Mouse (Mus musculus) adrenal gland, adult (tissue): ENCODE data around the gene Mbd6.

Experiments
- DNase-seq, 2 experiments: peaks; one replicate each; pipeline ENCODE4 v3.0.0; 2022 to 2023; ENCODE audit warnings: low spot score in 1 of 2; ENCODE audit not compliant: inconsistent age in 2 of 2

The Mbd6 gene

DNA sequence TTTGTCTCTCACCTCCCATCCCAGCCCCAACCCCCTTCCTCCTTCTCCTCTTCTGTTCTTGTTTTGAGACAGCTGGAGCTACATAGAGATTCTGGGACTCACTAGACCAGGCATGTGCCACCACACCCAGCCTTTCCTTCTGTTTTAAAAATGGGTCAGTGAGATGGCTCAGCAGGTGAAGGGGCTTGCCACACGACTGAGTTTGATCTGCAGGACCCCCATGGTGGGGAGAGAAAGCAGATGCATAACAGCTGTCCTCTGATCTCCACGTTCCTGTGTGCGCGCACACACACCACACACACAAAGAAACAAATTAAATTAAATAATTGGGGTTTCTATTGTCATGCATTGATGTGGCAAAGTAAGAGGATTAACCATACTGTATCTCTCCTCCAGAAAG, 23.8 kb downstream of the Mbd6 start:
- peak in 1 of 2 experiments; percentile 25 for DNase-seq

DNA sequence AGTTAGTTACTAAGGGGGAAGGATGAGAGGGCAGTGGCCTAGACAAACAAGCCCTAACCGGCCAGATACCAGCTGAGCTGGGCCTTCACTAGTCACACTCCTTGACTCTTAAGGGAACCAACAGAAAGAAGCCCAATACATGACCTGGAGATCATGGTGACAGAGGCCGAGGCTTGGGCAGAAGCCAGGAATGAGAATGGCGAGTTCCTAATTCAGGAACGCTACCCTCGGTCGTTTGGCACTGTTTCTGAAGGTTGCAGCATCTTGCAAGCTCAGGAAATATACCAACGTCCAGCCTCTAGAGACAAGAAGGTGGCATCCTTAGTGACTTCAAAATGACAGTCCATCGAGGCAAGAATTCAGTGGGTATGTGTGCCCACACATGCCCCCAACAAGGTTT, 24.5 kb downstream of the Mbd6 start:
- DNase-seq = peak in 1 of 2 experiments; percentile 52

DNA sequence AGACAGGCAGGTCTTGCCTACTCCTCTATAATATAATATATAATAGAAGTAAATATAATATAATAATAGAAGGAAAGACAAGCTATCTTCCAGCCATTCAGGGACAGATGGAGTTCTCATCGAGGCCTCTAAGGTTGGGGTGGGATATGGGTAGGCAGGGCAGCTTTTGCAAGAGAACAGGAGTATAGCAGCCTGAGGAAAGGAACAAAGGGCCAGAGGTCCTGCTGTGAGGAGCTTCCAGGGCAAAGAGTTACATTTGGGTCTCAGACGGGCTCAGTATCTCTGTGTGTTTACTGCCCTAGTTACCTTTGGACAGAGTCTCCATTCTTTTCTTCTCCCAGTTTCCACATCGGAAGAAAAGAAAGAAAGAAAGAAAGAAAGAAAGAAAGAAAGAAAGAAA, 25.2 kb downstream of the Mbd6 start:
- no peak for DNase-seq

DNA sequence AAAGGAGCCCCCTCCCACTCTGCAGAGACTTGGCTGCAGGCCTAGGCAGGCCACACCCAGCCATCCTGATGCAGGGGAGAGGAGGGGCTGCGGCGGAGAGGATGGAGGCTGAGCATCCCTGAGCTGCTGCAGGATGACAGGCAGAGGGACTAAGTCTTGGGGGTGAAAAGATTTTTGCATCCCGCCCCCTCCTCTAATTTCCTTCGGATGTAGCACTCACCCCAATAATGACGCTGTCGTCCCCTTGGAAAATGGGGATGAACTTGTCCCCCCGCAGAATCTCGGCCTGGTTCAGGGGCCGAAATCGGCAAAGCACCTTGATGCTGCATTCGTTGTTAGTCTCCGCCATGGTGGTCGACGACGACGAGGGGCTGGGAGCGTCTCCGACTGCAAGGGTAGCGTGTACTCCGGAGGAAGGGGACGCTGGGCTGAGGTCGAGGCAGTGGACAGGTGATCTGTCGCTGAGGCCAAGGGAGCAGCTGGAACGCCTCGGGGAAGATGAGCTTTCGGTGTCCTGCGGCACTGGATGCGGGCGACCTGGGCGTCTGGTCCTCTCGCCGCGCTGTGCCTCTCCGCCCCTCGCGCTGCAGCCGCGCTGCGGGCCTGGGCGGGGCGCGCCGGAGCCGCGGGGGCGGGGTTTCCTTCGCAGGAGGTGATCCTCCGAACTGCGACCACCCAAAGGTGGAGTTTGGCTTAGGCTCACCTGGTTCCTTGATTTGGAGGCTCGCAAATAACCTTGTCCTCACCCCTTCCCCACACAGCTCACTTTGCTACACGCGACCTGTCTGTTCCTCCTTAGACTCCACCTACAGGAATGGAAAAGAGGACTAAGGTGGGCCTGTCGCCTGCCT, 26.0 kb downstream of the Mbd6 start, which contains the start of gene Kif5a:
Kif5a (minus strand) TSS at position 801 of the 851 bp plus-strand sequence.
- DNase-seq = peak; percentile 55 to 68

DNA sequence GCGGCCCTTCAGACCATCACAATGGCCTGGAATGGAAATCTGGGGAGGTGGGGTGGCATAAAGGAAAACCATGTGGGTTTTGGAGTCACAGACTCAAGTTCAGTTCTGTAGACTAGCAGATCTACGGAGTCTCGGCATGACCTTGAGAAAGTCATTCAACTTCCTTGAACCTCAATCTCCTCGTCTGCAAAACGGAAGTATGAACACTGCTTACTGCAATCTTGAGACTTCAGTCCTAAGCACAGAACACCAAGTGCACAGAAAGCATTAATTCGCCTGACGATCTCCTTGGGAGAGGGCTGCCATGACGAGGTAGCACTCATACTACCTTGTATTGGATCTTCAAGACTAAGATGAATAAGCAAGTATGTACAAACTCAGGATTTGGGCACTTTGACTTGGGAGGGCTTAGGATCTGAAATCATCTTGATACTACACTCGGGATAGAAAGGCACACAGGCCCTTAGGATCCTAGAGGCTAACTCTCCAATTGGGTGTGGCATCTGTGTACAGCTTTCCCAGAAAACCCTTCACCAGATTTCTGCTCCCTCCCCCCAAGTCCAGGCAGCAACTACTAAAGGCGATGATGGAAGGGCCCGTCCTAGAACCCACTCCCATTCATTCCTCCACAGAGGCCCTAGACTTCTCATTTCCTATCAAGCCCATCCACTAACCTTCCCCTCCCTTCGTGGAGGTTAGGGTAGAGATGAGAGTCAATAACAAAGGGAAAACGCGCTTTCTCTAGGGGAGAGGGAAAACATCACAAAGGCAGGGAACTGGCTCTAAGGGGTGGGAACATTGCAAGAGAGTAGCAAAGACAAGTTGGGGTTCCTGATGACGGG, 26.9 kb downstream of the Mbd6 start:
- DNase-seq = no peak

DNA sequence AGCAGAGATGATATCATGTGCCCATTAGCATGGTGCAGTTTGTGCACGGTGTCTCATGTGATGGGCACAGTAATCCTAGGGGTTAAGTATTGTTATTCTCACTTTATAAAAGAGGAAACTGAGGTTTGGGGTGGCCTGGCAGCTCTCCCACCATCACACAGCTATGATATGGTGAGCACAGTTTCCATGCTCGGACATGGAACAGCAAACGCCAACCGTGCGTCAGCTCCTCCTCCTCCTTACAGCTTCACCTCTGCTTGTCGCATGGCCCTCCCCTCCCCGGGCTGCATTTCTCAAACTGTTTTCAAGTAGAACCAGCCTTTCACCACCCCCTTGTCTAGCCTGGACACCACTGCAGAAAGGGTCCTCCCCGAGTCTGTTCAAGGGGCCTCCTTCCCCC, 30.3 kb downstream of the Mbd6 start:
- no peak for DNase-seq

DNA sequence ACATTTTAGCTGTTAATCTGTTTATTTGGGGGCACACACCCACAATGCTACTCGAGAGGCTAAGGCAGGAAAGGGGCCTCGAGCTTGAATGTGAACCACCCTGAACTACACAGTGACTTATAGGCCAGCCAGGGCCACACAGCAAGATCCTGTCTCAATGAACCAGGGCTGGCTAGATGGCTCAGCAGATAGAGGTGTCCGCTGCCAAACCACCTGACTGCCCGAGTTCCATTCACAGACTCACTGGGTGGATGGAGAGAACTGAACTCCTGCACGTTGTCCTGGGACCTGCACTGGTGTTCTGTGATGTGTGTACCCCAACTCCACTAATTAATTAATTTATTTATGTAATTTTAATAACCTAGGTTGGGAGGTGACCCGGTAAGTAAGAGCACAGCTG, 31.0 kb downstream of the Mbd6 start:
- DNase-seq = no peak

DNA sequence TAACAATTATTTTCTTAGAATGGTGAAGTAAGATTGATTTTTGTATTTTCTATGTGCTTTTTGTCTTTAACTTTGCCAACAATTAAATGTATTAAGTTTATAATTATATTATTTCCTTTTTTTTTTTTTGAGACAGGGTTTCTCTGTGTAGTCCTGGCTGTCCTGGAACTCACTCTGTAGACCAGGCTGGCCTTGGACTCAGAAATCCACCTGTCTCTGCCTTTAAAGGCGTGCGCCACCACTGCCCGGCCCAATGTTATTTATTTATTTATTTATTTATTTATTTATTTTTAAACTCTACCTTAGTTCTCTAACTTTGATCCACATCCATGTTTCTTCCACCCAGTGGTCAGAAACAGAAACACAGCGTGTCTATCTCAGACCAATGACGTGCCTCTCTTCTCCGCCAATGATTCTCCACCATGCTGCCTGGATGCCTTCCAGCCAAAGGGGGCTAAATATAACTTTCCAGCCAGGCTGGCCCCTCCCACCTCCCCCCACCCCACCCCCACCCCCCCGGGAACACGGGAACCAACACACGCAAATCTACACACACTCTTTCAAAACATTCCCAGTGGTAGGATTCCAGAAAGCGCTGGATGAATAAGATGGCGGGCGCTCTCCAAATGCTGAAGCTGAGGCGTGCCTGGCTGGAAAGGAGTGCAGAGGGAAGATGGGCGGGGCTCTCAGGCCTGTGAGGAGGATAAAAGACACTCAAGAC, 33.0 kb downstream of the Mbd6 start:
- DNase-seq = peak; percentile 45 to 82

DNA sequence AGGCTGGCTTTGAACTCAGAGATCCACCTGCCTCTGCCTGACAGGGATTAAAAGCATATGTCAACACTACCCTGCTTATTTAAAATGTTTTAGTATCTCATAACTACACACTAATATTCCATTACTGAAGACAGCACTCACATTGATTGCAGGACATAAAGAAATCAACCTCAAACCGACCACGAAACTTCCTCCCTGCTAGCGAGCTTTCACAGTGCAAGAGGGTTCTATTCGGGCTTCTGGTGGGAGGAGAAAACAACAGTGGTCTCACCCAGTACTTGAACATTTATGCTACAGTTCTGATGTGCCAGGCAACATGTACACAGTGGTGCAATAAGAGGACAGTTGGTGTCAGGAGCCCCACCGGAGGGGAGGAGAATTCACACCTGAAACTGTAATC, 38.0 kb downstream of the Mbd6 start:
- DNase-seq = no peak

DNA sequence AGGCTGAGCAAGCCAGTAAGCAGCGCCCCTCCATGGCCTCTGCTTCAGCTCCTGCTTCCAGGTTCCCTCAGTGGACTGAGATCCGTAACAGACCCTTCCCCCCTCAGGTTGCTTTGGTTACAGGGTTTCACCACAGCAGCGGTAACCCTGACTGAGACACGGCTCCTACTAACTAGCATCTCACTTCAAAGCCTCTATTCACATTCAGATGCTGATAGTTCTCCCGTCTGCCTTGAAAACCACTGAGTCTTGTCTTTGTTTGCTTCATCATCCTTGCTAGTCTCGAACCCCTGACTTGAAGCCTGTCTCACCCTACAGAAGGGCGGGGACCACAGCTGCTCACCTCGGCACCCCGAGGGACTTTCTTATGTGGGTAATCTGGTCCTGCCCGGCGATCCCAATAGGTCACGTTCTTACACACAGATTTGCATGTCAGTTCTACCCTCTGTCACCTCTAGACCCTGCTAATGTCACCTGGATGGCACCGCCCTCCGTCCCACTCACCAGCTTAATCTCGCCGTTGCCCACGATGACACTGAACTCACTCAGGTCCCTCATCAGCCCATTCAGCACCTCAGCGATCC, 50.5 kb downstream of the Mbd6 start:
- no peak for DNase-seq

DNA sequence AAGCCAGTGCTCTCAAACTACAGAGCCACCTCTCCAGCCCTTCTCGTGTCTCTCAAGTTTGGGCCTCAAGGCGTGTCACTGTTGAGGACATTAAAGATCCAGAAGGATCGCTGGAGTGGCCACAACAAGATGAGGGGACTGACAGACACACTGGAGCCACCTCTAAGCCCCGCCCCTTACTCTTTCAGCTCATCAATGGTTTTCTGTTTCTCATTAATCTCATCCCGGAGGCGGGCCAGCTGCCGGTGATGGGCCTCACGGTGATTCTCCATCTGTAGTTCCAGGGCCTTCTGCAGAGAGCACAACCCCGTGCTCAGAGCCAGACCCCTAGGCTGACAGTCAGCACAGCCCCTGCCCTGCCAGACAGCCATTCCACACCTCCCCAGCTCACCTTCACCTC, 52.3 kb downstream of the Mbd6 start:
- no peak for DNase-seq

DNA sequence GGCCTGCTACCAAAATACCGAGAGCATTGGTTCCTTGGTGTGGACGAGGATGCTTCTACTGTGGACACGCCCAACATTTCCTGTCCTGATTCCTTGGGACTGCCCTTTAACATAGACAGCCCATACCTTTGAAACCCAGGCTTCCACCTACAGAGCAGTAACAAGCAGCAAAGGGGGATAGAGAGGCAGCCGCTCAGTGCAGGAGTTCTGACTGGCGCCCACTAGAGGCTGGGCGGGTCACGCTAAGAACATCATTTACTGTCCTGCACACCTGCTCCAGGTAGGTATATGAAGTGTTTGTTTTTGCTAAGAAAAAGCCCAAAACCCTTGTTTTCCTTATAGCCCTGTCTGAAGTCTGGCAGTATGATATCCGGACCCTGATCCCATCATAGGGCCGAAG, 55.7 kb downstream of the Mbd6 start:
- DNase-seq = no peak
